Mouse (Mus musculus) lung, adult 2 months (tissue): ENCODE measurements around the gene March10. TPM values are rescaled to one million over a fixed set of nuclear protein-coding genes. Genes with fewer than 3 reads are reported as not detected.

Source experiments
- DNase-seq: peaks from one replicate; pipeline ENCODE4 v3.0.0; 2022
- H3K4me1 ChIP-seq: fragments of 200-500 bp; 2 replicates; pipeline ENCODE4 v1.6.1; 2011; ENCODE audit warnings: low read length; ENCODE audit not compliant: control insufficient read depth, insufficient read depth
- H3K4me3 ChIP-seq: fragments of 200-500 bp; replicated peaks from 2 replicates; pipeline ENCODE3; 2011; ENCODE audit warnings: low read depth, mild to moderate bottlenecking, control low read depth, low read length; ENCODE audit errors: extremely low read depth
- CTCF ChIP-seq: fragments of 200-500 bp; IDR thresholded peaks from 2 replicates; pipeline ENCODE4 v1.5.1; 2011; ENCODE audit warnings: mild to moderate bottlenecking, low read length, control low read depth; ENCODE audit not compliant: insufficient read depth
- POLR2A ChIP-seq: fragments of 200-500 bp; IDR thresholded peaks from 2 replicates; pipeline ENCODE4 v1.6.1; 2011; ENCODE audit warnings: low read depth, mild to moderate bottlenecking, control low read depth, low read length, borderline replicate concordance; ENCODE audit errors: extremely low read depth
- WGBS: fragments of 180-500 bp; shearing (Covaris S2); methylation state at CpG from one replicate; pipeline ENCODE4 v1.1.7; 2018; 5-methylcytosine and 5-hydroxymethylcytosine counted together
- polyA plus RNA-seq: library from polyadenylated mRNA; depleted of rRNA; stranded (reverse); fragments of >200 nt; gene quantifications from 2 replicates; pipeline ENCODE4 v1.2.3, GENCODE M21; 2012

Gene March10
- polyA plus RNA-seq, 1 experiment, result 0.08 TPM

GRCm38 (mm10) chr11:105420671-105421450 is 35.7 kb downstream of the March10 start:
- 25% methylated on average over 7 of the region's 7 CpGs for WGBS
- Histone ChIP-seq H3K4me3 (no peak overlapping the region), H3K4me1 (no peaks in the 10 kb centered on the region)
- TF ChIP-seq CTCF, result no peak
- TF ChIP-seq POLR2A, result no peak
- DNase-seq, result no peak

DNA sequence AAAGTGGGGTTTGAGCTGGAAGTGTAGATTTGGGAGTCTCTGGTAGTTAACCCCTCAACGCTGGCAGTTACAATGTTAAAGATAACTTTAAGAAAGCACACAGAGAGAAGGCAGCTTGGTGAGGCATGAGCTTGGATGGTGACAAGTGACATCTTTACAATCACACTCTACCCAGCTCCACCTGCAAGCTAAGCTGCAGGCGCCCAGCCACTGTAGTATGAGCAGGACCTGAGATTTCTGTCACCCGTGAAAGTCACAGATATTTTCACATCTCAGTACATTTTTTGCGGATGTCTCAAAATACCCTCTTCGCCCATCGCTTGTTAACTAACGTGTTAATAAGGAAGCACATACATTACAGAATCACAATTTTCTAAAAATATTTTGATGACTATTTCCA is 36.6 kb downstream of the March10 start:
- Histone ChIP-seq H3K4me3 (no peak overlapping the region), H3K4me1 (no peaks in the 10 kb centered on the region)
- TF ChIP-seq POLR2A, result no peak
- no peak for TF ChIP-seq CTCF
- no peak for DNase-seq
- 82% methylated on average over 7 of the region's 7 CpGs for WGBS

DNA sequence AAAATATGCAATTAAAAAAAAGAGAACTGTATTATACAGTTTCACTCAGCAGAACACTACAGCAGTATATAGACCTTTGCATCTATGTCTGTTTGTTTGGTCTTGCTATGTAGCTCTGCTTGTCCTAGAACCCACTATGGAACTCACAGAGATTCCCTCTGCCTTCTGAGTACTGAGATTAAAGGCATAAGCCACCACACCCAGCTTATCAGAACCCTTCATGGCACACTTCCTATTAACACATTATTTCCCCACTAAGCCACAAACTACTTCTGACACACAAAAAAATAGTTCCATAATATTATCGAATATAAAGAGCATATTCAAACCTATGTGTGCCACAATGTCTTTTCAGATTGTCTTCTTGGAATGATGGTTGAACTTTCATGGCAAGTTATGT is 42.5 kb downstream of the March10 start:
- no peak overlapping the region for H3K4me3 ChIP-seq
- no peak for TF ChIP-seq POLR2A
- no peak for TF ChIP-seq CTCF
- H3K4me1 ChIP-seq, result no peaks in the 10 kb centered on the region
- WGBS, result 79% methylated on average over 1 of the region's 1 CpGs
- no peak for DNase-seq

GRCm38 (mm10) chr11:105409408-105409807 is 47.1 kb downstream of the March10 start:
- TF ChIP-seq POLR2A (no peak), CTCF (no peak)
- no peak for DNase-seq
- H3K4me1 ChIP-seq, result no peaks in the 10 kb centered on the region
- 94% methylated on average over 11 of the region's 11 CpGs for WGBS
- no peak overlapping the region for H3K4me3 ChIP-seq

GRCm38 (mm10) chr11:105407846-105408441 is 48.6 kb downstream of the March10 start:
- DNase-seq, result no peak
- H3K4me1 ChIP-seq, result no peaks in the 10 kb centered on the region
- 67% methylated on average over 6 of the region's 6 CpGs for WGBS

GRCm38 (mm10) chr11:105402355-105402754 is 54.2 kb downstream of the March10 start:
- no peaks in the 10 kb centered on the region for H3K4me1 ChIP-seq
- no peak overlapping the region for H3K4me3 ChIP-seq
- WGBS, result 43% methylated on average over 9 of the region's 9 CpGs
- no peak for DNase-seq
- no peak for TF ChIP-seq CTCF
- TF ChIP-seq POLR2A, result no peak

More at GRCm38 (mm10) chr11:105407846-105408441, 48.6 kb downstream of the March10 start:
- no peak overlapping the region for H3K4me3 ChIP-seq
- no peak for TF ChIP-seq CTCF
- no peak for TF ChIP-seq POLR2A

GRCm38 (mm10) chr11:105390290-105390689 is 66.2 kb downstream of the March10 start:
- 86% methylated on average over 7 of the region's 7 CpGs for WGBS
- DNase-seq, result no peak
- H3K4me3 ChIP-seq, result no peak overlapping the region
- TF ChIP-seq CTCF (no peak), POLR2A (no peak)
- H3K4me1 ChIP-seq, result no peaks in the 10 kb centered on the region

GRCm38 (mm10) chr11:105388636-105389035 is 67.9 kb downstream of the March10 start:
- no peak for TF ChIP-seq CTCF
- no peak for TF ChIP-seq POLR2A
- no peak for DNase-seq
- Histone ChIP-seq H3K4me3 (no peak overlapping the region), H3K4me1 (no peaks in the 10 kb centered on the region)
- 50% methylated on average over 2 of the region's 2 CpGs for WGBS

DNA sequence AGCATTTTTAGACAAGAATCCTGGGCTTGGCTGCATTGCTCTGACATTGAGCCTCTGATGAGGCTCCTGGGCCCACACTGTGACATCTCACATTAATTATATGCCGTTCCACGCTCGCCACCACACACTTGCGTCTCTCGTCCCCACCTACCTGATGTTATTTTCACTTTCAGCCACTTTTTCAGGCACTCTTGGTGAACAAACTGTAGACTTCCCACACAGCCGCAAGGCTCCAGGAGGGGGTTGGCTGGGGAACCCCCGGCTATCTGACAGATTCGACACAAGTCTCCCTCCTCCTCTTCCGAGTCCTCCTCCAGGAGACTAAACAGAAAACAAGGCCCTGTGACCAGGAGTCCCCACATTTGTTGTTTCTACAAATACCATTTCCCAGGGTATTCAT is 71.3 kb downstream of the March10 start:
- DNase-seq, result no peak
- Histone ChIP-seq H3K4me3 (no peak overlapping the region), H3K4me1 (no peaks in the 10 kb centered on the region)
- 90% methylated on average over 9 of the region's 9 CpGs for WGBS
- TF ChIP-seq POLR2A (no peak), CTCF (no peak)

- no peak for TF ChIP-seq CTCF
- no peaks in the 10 kb centered on the region for H3K4me1 ChIP-seq
- WGBS, result 79% methylated on average over 1 of the region's 1 CpGs
These were observed 80.7 kb downstream of the March10 start for GRCm38 (mm10) chr11:105375821-105376235.

More at GRCm38 (mm10) chr11:105375821-105376235, 80.7 kb downstream of the March10 start:
- H3K4me3 ChIP-seq, result no peak overlapping the region
- no peak for DNase-seq
